Mouse (Mus musculus) bone marrow, adult 2 months (tissue): ENCODE measurements around the gene Efna2. TPM values are rescaled to one million over a fixed set of nuclear protein-coding genes. Genes with fewer than 3 reads are reported as not detected.

Source experiments
- H3K27ac ChIP-seq: fragments of 200-500 bp; 2 replicates; pipeline ENCODE4 v1.5.1; 2012; ENCODE audit warnings: low read depth, mild to moderate bottlenecking, control low read depth, inconsistent platforms, low read length; ENCODE audit not compliant: control insufficient read depth, poor library complexity, insufficient read depth
- H3K4me1 ChIP-seq: fragments of 200-500 bp; 2 replicates; pipeline ENCODE4 v1.6.1; 2011; ENCODE audit warnings: low read length; ENCODE audit not compliant: control insufficient read depth, insufficient read depth
- H3K4me3 ChIP-seq: fragments of 200-500 bp; replicated peaks from 2 replicates; pipeline ENCODE3; 2011; ENCODE audit warnings: mild to moderate bottlenecking, low read depth, low read length, control low read depth; ENCODE audit not compliant: control insufficient read depth
- CTCF ChIP-seq: fragments of 200-500 bp; IDR thresholded peaks from 2 replicates; pipeline ENCODE4 v1.5.1; 2011; ENCODE audit warnings: low read length, control low read depth; ENCODE audit not compliant: control insufficient read depth, insufficient read depth
- POLR2A ChIP-seq: fragments of 200-500 bp; IDR thresholded peaks from 2 replicates; pipeline ENCODE4 v1.6.1; 2011; ENCODE audit warnings: low read depth, mild to moderate bottlenecking, control low read depth, low read length, borderline replicate concordance; ENCODE audit not compliant: control insufficient read depth
- WGBS: fragments of 180-500 bp; shearing (Covaris S2); methylation state at CpG from one replicate; pipeline ENCODE4 v1.1.7; 2018; 5-methylcytosine and 5-hydroxymethylcytosine counted together
- polyA plus RNA-seq: library from polyadenylated mRNA; stranded (reverse); fragments of >200 nt; gene quantifications from 2 replicates; pipeline ENCODE4 v1.2.4, GENCODE M21; 2011; ENCODE audit warnings: low replicate concordance; ENCODE audit not compliant: missing spikeins, insufficient read depth, insufficient read length

The Efna2 gene
- polyA plus RNA-seq, 1 experiment: 0.70 TPM

GRCm38 (mm10) chr10:80227166-80227539, 47.9 kb downstream of the Efna2 start:
- H3K4me3 ChIP-seq: peak overlapping the region; percentile 86
- 4% methylated on average over 10 of the region's 10 CpGs for WGBS
- peak overlapping the region; percentile 64 for H3K27ac ChIP-seq
- TF ChIP-seq POLR2A (no peak), CTCF (no peak)
- no peaks in the 10 kb centered on the region; the same call in 1 of the 2 replicates for H3K4me1 ChIP-seq

- H3K4me3 ChIP-seq: no peak overlapping the region
- H3K4me1 ChIP-seq: no peaks in the 10 kb centered on the region; the same call in 1 of the 2 replicates
- H3K27ac ChIP-seq: no peak overlapping the region
- TF ChIP-seq CTCF (no peak), POLR2A (no peak)
- 79% methylated on average over 15 of the region's 15 CpGs for WGBS
These were observed 48.8 kb downstream of the Efna2 start for GRCm38 (mm10) chr10:80227877-80228775.

GRCm38 (mm10) chr10:80236145-80236825, 57.0 kb downstream of the Efna2 start:
- TF ChIP-seq POLR2A (no peak), CTCF (no peak)
- no peaks in the 10 kb centered on the region for H3K4me1 ChIP-seq
- no peak overlapping the region for H3K4me3 ChIP-seq
- WGBS: 90% methylated on average over 13 of the region's 13 CpGs
- no peak overlapping the region for H3K27ac ChIP-seq

GRCm38 (mm10) chr10:80237020-80237419, 57.7 kb downstream of the Efna2 start:
- WGBS: 89% methylated on average over 4 of the region's 4 CpGs
- no peak overlapping the region for H3K4me3 ChIP-seq
- no peaks in the 10 kb centered on the region for H3K4me1 ChIP-seq
- no peak overlapping the region for H3K27ac ChIP-seq
- TF ChIP-seq CTCF (no peak), POLR2A (no peak)

- 91% methylated on average over 3 of the region's 3 CpGs for WGBS
- Histone ChIP-seq H3K4me1 (no peaks in the 10 kb centered on the region), H3K4me3 (no peak overlapping the region), H3K27ac (no peak overlapping the region)
- TF ChIP-seq CTCF (no peak), POLR2A (no peak)
These were observed 59.0 kb downstream of the Efna2 start for GRCm38 (mm10) chr10:80238306-80238705.

Other genes with a start within 250 kb of the Efna2 start
- 26.7 and 43.3 TPM in 2 replicates for gene Wdr18, start 219.3 kb upstream of the Efna2 start, polyA plus RNA-seq
- gene Grin3b, start 208.8 kb upstream of the Efna2 start, polyA plus RNA-seq: not detected in 2 replicates
- 78.6 and 131 TPM in 2 replicates for gene Tmem259, start 195.2 kb upstream of the Efna2 start, polyA plus RNA-seq
- 41.7 and 92.4 TPM in 2 replicates for gene Cnn2, start 190.9 kb upstream of the Efna2 start, polyA plus RNA-seq
- 54.3 and 96.9 TPM in 2 replicates for gene Abca7, start 183.0 kb upstream of the Efna2 start, polyA plus RNA-seq
- gene Arhgap45, start 162.8 kb upstream of the Efna2 start, polyA plus RNA-seq: 111 and 291 TPM in 2 replicates
- gene Polr2e, start 139.7 kb upstream of the Efna2 start, polyA plus RNA-seq: 35.6 and 44.5 TPM in 2 replicates
- gene Gpx4, start 132.3 kb upstream of the Efna2 start, polyA plus RNA-seq: 948 and 2,392 TPM in 2 replicates
- gene Sbno2, start 73.9 kb upstream of the Efna2 start, polyA plus RNA-seq: 37.6 and 83.8 TPM in 2 replicates
- gene Stk11, start 63.7 kb upstream of the Efna2 start, polyA plus RNA-seq: 197 and 344 TPM in 2 replicates
- gene Atp5d, start 40.9 kb upstream of the Efna2 start, polyA plus RNA-seq: 131 and 178 TPM in 2 replicates
- 3.4 and 3.7 TPM in 2 replicates for gene Cbarp, start 38.6 kb upstream of the Efna2 start, polyA plus RNA-seq
- gene Midn, start 31.2 kb upstream of the Efna2 start, polyA plus RNA-seq: 36.0 and 53.2 TPM in 2 replicates
- gene Cirbp, start 13.5 kb upstream of the Efna2 start, polyA plus RNA-seq: 200 and 277 TPM in 2 replicates
- gene 1600002K03Rik, start 6.5 kb upstream of the Efna2 start, polyA plus RNA-seq: 8.8 and 23.7 TPM in 2 replicates
- gene Mum1, start 47.0 kb downstream of the Efna2 start, polyA plus RNA-seq: 64.4 and 77.5 TPM in 2 replicates
- 72.4 and 80.0 TPM in 2 replicates for gene Ndufs7, start 69.6 kb downstream of the Efna2 start, polyA plus RNA-seq
- 1.7 and 5.8 TPM in 2 replicates for gene Gamt, start 81.5 kb downstream of the Efna2 start, polyA plus RNA-seq
- 75.7 and 150 TPM in 2 replicates for gene Dazap1, start 82.0 kb downstream of the Efna2 start, polyA plus RNA-seq
- gene Rps15, start 113.0 kb downstream of the Efna2 start, polyA plus RNA-seq: 1,765 and 2,445 TPM in 2 replicates
- gene Apc2, start 116.5 kb downstream of the Efna2 start, polyA plus RNA-seq: 0.17 TPM in 1 of 2 replicates, not detected in the other
- gene 2310011J03Rik, start 141.1 kb downstream of the Efna2 start, polyA plus RNA-seq: 40.8 and 52.1 TPM in 2 replicates
- gene Pcsk4, start 150.0 kb downstream of the Efna2 start, polyA plus RNA-seq: 1.4 TPM in 1 of 2 replicates, not detected in the other
- gene Reep6, start 150.5 kb downstream of the Efna2 start, polyA plus RNA-seq: 4.2 and 6.5 TPM in 2 replicates
- gene Adamtsl5, start 168.9 kb downstream of the Efna2 start, polyA plus RNA-seq: 3.0 and 8.6 TPM in 2 replicates
- 2.2 TPM in 1 of 2 replicates, not detected in the other for gene Plk5, start 177.0 kb downstream of the Efna2 start, polyA plus RNA-seq
- gene Mex3d, start 208.2 kb downstream of the Efna2 start, polyA plus RNA-seq: 1.4 and 1.7 TPM in 2 replicates
- gene Mbd3, start 220.1 kb downstream of the Efna2 start, polyA plus RNA-seq: 53.0 and 82.0 TPM in 2 replicates
- gene Uqcr11, start 227.3 kb downstream of the Efna2 start, polyA plus RNA-seq: 190 and 222 TPM in 2 replicates